34 mouse cellular contexts compared by ENCODE assay signal in genomic region chr11:20849403-20849802, GRCm38 (mm10). TPM values are rescaled to one million over a fixed set of nuclear protein-coding genes. Genes with fewer than 3 reads are reported as not detected.
A peak's percentile ranks its signal among the peaks of the same experiment; 100 is the strongest.
DNase-seq lines count a peak whose midpoint lies in the region; ATAC-seq and TF ChIP-seq lines count a peak whose summit lies in the region.
"Had no signal": no experiment of that assay in that cellular context is flagged by ENCODE, and none has a peak within 500 bp of the region (broad histone marks: within the 10 kb centered on the region; RNA-seq: fewer than 3 reads in every experiment).

No protein-coding gene starts in this region.

- 61% methylated on average over 5 of the region's 5 CpGs for whole genome bisulfite sequencing in heart, postnatal 0 days
- WGBS in heart, embryonic 11.5 days (ENCODE audit: insufficient replicate concordance), result 81% methylated on average over 5 of the region's 5 CpGs
- WGBS in midbrain, embryonic 13.5 days, result 76% methylated on average over 5 of the region's 5 CpGs
- WGBS in midbrain, embryonic 11.5 days, result 80% methylated on average over 5 of the region's 5 CpGs
- 63% methylated on average over 5 of the region's 5 CpGs for WGBS in stomach, postnatal 0 days
- 80% methylated on average over 5 of the region's 5 CpGs for WGBS in forebrain, embryonic 16.5 days

- peak overlapping the region; percentile 8; the same call in 1 of the 2 replicates for H3K27ac ChIP-seq in heart, postnatal 0 days (ENCODE audit: low read depth)
- H3K27ac ChIP-seq in heart, embryonic 11.5 days (ENCODE audit: low read depth, low read length), result no peak overlapping the region
- no peak overlapping the region for H3K27ac ChIP-seq in midbrain, embryonic 13.5 days
- no peak overlapping the region for H3K27ac ChIP-seq in midbrain, embryonic 11.5 days (ENCODE audit: low read depth, low read length)
- H3K27ac ChIP-seq in stomach, postnatal 0 days (replicated peaks), result no peak overlapping the region
- H3K27ac ChIP-seq in forebrain, embryonic 16.5 days (ENCODE audit: low read length), result no peak overlapping the region
- H3K27ac ChIP-seq: embryonic facial prominence, embryonic 12.5 days; heart, embryonic 10.5 days; hindbrain, embryonic 10.5 days; limb, embryonic 12.5 days; liver, embryonic 13.5 days; neural tube, embryonic 12.5 days had no signal

- no peak overlapping the region for H3K9ac ChIP-seq in heart, postnatal 0 days (replicated peaks; ENCODE audit: low read depth, low read length)
- no peak overlapping the region for H3K9ac ChIP-seq in heart, embryonic 11.5 days (ENCODE audit: low read depth, low read length)
- H3K9ac ChIP-seq in midbrain, embryonic 13.5 days (replicated peaks), result no peak overlapping the region
- H3K9ac ChIP-seq in midbrain, embryonic 11.5 days (ENCODE audit: low read length), result no peak overlapping the region
- no peak overlapping the region for H3K9ac ChIP-seq in stomach, postnatal 0 days (ENCODE audit: low read length)
- H3K9ac ChIP-seq in forebrain, embryonic 16.5 days (replicated peaks; ENCODE audit: low read depth, low read length), result no peak overlapping the region
- H3K9ac ChIP-seq: embryonic facial prominence, embryonic 12.5 days; forebrain, postnatal 0 days; limb, embryonic 12.5 days; liver, embryonic 13.5 days; neural tube, embryonic 12.5 days had no signal

- ATAC-seq in frontal cortex, adult (ENCODE audit: low TSS enrichment), result peak; percentile 51
- no peak for ATAC-seq in heart, postnatal 0 days (ENCODE audit: insufficient read depth, low read depth)
- no peak for ATAC-seq in heart, embryonic 11.5 days (replicated peaks; ENCODE audit: insufficient number of reproducible peaks, low FRiP score, low TSS enrichment)
- ATAC-seq in midbrain, embryonic 13.5 days, result 0 out of 2 replicates have a peak, but pooled peaks have one; percentile 55
- no peak for ATAC-seq in midbrain, embryonic 11.5 days (ENCODE audit: low FRiP score)
- peak; percentile 26; the same call in 1 of the 2 replicates for ATAC-seq in stomach, postnatal 0 days (ENCODE audit: low FRiP score, low TSS enrichment)
- ATAC-seq in forebrain, embryonic 16.5 days, result no peak
- ATAC-seq: forebrain, postnatal 0 days; hindbrain, embryonic 16.5 days; lung, postnatal 0 days; midbrain, embryonic 16.5 days; Patski had no signal

- H3K27me3 ChIP-seq in heart, postnatal 0 days (ENCODE audit: control insufficient read depth, insufficient read depth, low read length), result no peaks in the 10 kb centered on the region
- no peaks in the 10 kb centered on the region for H3K27me3 ChIP-seq in heart, embryonic 11.5 days (ENCODE audit: control insufficient read depth, insufficient read depth, low read length)
- H3K27me3 ChIP-seq in midbrain, embryonic 13.5 days, result no peaks in the 10 kb centered on the region
- peaks cover 3% of the 10 kb centered on the region; the same call in 1 of the 2 replicates for H3K27me3 ChIP-seq in midbrain, embryonic 11.5 days (ENCODE audit: control insufficient read depth, insufficient read depth, low read length)
- no peaks in the 10 kb centered on the region for H3K27me3 ChIP-seq in stomach, postnatal 0 days (ENCODE audit: control insufficient read depth, insufficient read depth, low read length)
- no peaks in the 10 kb centered on the region for H3K27me3 ChIP-seq in forebrain, embryonic 16.5 days (replicated peaks; ENCODE audit: control insufficient read depth, insufficient read depth, low read length)
- H3K27me3 ChIP-seq: embryonic facial prominence, embryonic 12.5 days; limb, embryonic 12.5 days; neural tube, embryonic 12.5 days; Patski had no signal

- H3K4me2 ChIP-seq in heart, postnatal 0 days (ENCODE audit: low read depth, low read length), result no peak overlapping the region
- H3K4me2 ChIP-seq in heart, embryonic 11.5 days, result no peak overlapping the region
- no peak overlapping the region for H3K4me2 ChIP-seq in midbrain, embryonic 13.5 days (replicated peaks)
- H3K4me2 ChIP-seq in midbrain, embryonic 11.5 days, result no peak overlapping the region
- no peak overlapping the region for H3K4me2 ChIP-seq in stomach, postnatal 0 days (replicated peaks; ENCODE audit: low read depth)
- no peak overlapping the region for H3K4me2 ChIP-seq in forebrain, embryonic 16.5 days (ENCODE audit: low read length)
- H3K4me2 ChIP-seq: embryonic facial prominence, embryonic 12.5 days; limb, embryonic 12.5 days; liver, embryonic 13.5 days; neural tube, embryonic 12.5 days had no signal

- no peak for DNase-seq in frontal cortex, postnatal 14 days (ENCODE audit: low spot score in 2 of 2)
- no peak for DNase-seq in heart, postnatal 0 days (ENCODE audit: low spot score)
- no peak for DNase-seq in midbrain, embryonic 11.5 days (ENCODE audit: low spot score, missing footprints)
- no peak for DNase-seq in stomach, postnatal 0 days (ENCODE audit: low spot score)
- DNase-seq: adrenal gland, postnatal 10 days; cerebellum, adult 11 months; cerebellum, adult 9-10 months; cerebellum, postnatal 36 days; forebrain, postnatal 0 days; gastrocnemius, postnatal 36 days; kidney, adult 18-20 months; kidney, postnatal 4 days; layer of hippocampus, postnatal 36 days; liver, embryonic 13.5 days; lung, adult 18-20 months; lung, postnatal 4 days; right cerebral cortex, adult 18-20 months; spleen, adult 18-20 months; thymus, adult 18-20 months; thymus, postnatal 25 days had no signal

- TF ChIP-seq CTCF in heart, postnatal 0 days (IDR thresholded peaks at IDR 0.05; ENCODE audit: low read depth), result no peak
- TF ChIP-seq CTCF in stomach, postnatal 0 days (IDR thresholded peaks at IDR 0.05; ENCODE audit: low read depth), result no peak

- H3K9me3 ChIP-seq in heart, postnatal 0 days (replicated peaks; ENCODE audit: control insufficient read depth, low read length), result no peaks in the 10 kb centered on the region
- no peaks in the 10 kb centered on the region for H3K9me3 ChIP-seq in heart, embryonic 11.5 days (replicated peaks; ENCODE audit: control insufficient read depth, low read length)
- no peaks in the 10 kb centered on the region for H3K9me3 ChIP-seq in midbrain, embryonic 13.5 days
- H3K9me3 ChIP-seq in midbrain, embryonic 11.5 days (ENCODE audit: control insufficient read depth, low read length), result no peaks in the 10 kb centered on the region
- no peaks in the 10 kb centered on the region for H3K9me3 ChIP-seq in stomach, postnatal 0 days (ENCODE audit: control insufficient read depth, low read length)
- H3K9me3 ChIP-seq in forebrain, embryonic 16.5 days (ENCODE audit: control insufficient read depth, low read length), result no peaks in the 10 kb centered on the region
- H3K9me3 ChIP-seq: embryonic facial prominence, embryonic 12.5 days; G1E; heart, embryonic 10.5 days; hindbrain, embryonic 10.5 days; limb, embryonic 12.5 days; liver, embryonic 13.5 days; neural tube, embryonic 12.5 days had no signal

- H3K36me3 ChIP-seq in heart, postnatal 0 days (replicated peaks; ENCODE audit: control insufficient read depth, insufficient read depth, low read length), result no peaks in the 10 kb centered on the region
- no peaks in the 10 kb centered on the region for H3K36me3 ChIP-seq in heart, embryonic 11.5 days (ENCODE audit: control insufficient read depth, insufficient read depth, low read length)
- H3K36me3 ChIP-seq in midbrain, embryonic 13.5 days, result no peaks in the 10 kb centered on the region
- no peaks in the 10 kb centered on the region for H3K36me3 ChIP-seq in midbrain, embryonic 11.5 days (ENCODE audit: control insufficient read depth, insufficient read depth, low read length)
- H3K36me3 ChIP-seq in stomach, postnatal 0 days (ENCODE audit: control insufficient read depth, insufficient read depth, low read length), result no peaks in the 10 kb centered on the region
- no peaks in the 10 kb centered on the region for H3K36me3 ChIP-seq in forebrain, embryonic 16.5 days (ENCODE audit: control insufficient read depth, insufficient read depth)
- H3K36me3 ChIP-seq: embryonic facial prominence, embryonic 12.5 days; G1E; heart, embryonic 10.5 days; hindbrain, embryonic 10.5 days; limb, embryonic 12.5 days; liver, embryonic 13.5 days; neural tube, embryonic 12.5 days had no signal

- TF ChIP-seq EP300 in heart, postnatal 0 days (IDR thresholded peaks at IDR 0.05; ENCODE audit: low read depth), result no peak
- no peak for TF ChIP-seq EP300 in stomach, postnatal 0 days (optimal IDR thresholded peaks at IDR 0.05)

- H3K4me3 ChIP-seq in heart, postnatal 0 days (ENCODE audit: low read depth, low read length), result no peak overlapping the region
- no peak overlapping the region for H3K4me3 ChIP-seq in heart, embryonic 11.5 days (ENCODE audit: low read depth, low read length)
- no peak overlapping the region for H3K4me3 ChIP-seq in midbrain, embryonic 13.5 days (replicated peaks)
- no peak overlapping the region for H3K4me3 ChIP-seq in midbrain, embryonic 11.5 days (ENCODE audit: low read depth, low read length)
- H3K4me3 ChIP-seq in stomach, postnatal 0 days (ENCODE audit: low read depth, low read length), result no peak overlapping the region
- no peak overlapping the region for H3K4me3 ChIP-seq in forebrain, embryonic 16.5 days (replicated peaks; ENCODE audit: low read length)
- H3K4me3 ChIP-seq: embryonic facial prominence, embryonic 12.5 days; heart, embryonic 10.5 days; hindbrain, embryonic 10.5 days; limb, embryonic 12.5 days; liver, embryonic 13.5 days; neural tube, embryonic 12.5 days had no signal

- no peaks in the 10 kb centered on the region for H3K4me1 ChIP-seq in heart, postnatal 0 days (ENCODE audit: control insufficient read depth, insufficient read depth)
- no peaks in the 10 kb centered on the region for H3K4me1 ChIP-seq in heart, embryonic 11.5 days (ENCODE audit: control insufficient read depth, insufficient read depth, low read length)
- peaks cover 20% of the 10 kb centered on the region for H3K4me1 ChIP-seq in midbrain, embryonic 13.5 days (replicated peaks)
- H3K4me1 ChIP-seq in midbrain, embryonic 11.5 days (ENCODE audit: control insufficient read depth, insufficient read depth, low read length), result peaks cover 14% of the 10 kb centered on the region
- H3K4me1 ChIP-seq in stomach, postnatal 0 days (replicated peaks; ENCODE audit: control insufficient read depth, insufficient read depth), result no peaks in the 10 kb centered on the region
- no peaks in the 10 kb centered on the region for H3K4me1 ChIP-seq in forebrain, embryonic 16.5 days (replicated peaks; ENCODE audit: control insufficient read depth, insufficient read depth, low read length)
- H3K4me1 ChIP-seq: heart, embryonic 10.5 days; liver, embryonic 13.5 days had no signal

RNA-seq across cellular contexts. Expression of gene Lgalsl, which starts 18.5 kb away (rescaled TPM):
- total RNA-seq in heart, postnatal 0 days (2014; rRNA removed; ENCODE audit: low replicate concordance), result 42.4 and 61.6 TPM in 2 replicates
- polyA plus RNA-seq in heart, postnatal 0 days (2015; fragmentation: Nextera tagmentation; extraction: Ambion mirVana), result 29.6 and 29.7 TPM in 2 replicates
- polyA plus RNA-seq in heart, embryonic 11.5 days (2014; fragmentation: Nextera tagmentation; extraction: Ambion mirVana), result 39.1 and 45.7 TPM in 2 replicates
- polyA plus RNA-seq in midbrain, embryonic 13.5 days (2015; fragmentation: Nextera tagmentation; extraction: Ambion mirVana), result 49.4 and 52.4 TPM in 2 replicates
- polyA plus RNA-seq in midbrain, embryonic 11.5 days (2014; fragmentation: Nextera tagmentation; extraction: Ambion mirVana), result 26.6 and 29.4 TPM in 2 replicates
- polyA plus RNA-seq in stomach, postnatal 0 days (2015; fragmentation: Nextera tagmentation; extraction: Ambion mirVana), result 85.2 and 94.2 TPM in 2 replicates
- polyA plus RNA-seq in forebrain, embryonic 16.5 days (2015; fragmentation: Nextera tagmentation; extraction: Ambion mirVana), result 95.8 and 96.3 TPM in 2 replicates
- polyA plus RNA-seq: G1E had no signal

Comparison
In these comparisons a context has a peak if more than half of its experiments do, and no peak if none do; other contexts are left out.
1. ATAC-seq: peak in frontal cortex, adult (single experiment), midbrain, embryonic 13.5 days (single experiment) and stomach, postnatal 0 days (single experiment); none in heart, postnatal 0 days (single experiment), heart, embryonic 11.5 days (single experiment), midbrain, embryonic 11.5 days (single experiment) and forebrain, embryonic 16.5 days (single experiment).